Mouse (Mus musculus): ENCODE measurements at regions not wholly inside any gene's neighbourhood (a gene's known extent, or its start where the extent isn't known, plus 50 kb on each side); places are given as distances from the start of the nearest gene placed in this dataset.

GRCm38 (mm10) chr15:24992665-24993324, 420.8 kb downstream of the Basp1 start:
- in situ Hi-C loops (cut with MboI; ENCODE audit: low sequenced_read_pairs): no loop called here

GRCm38 (mm10) chr15:24990082-24990786, 423.3 kb downstream of the Basp1 start:
- in situ Hi-C loops (cut with MboI; ENCODE audit: low sequenced_read_pairs): no loop called here

- in situ Hi-C loops (cut with MboI; ENCODE audit: low sequenced_read_pairs): no loop called here
Observed at GRCm38 (mm10) chr15:24980841-24981240, 432.7 kb downstream of the Basp1 start.

- in situ Hi-C loops (cut with MboI; ENCODE audit: low sequenced_read_pairs): no loop called here
Observed at GRCm38 (mm10) chr15:24972020-24972419, 441.5 kb downstream of the Basp1 start.

- in situ Hi-C loops (cut with MboI; ENCODE audit: low sequenced_read_pairs): no loop called here
Observed at GRCm38 (mm10) chr15:24969391-24969812, 444.2 kb downstream of the Basp1 start.

- in situ Hi-C loops (cut with MboI; ENCODE audit: low sequenced_read_pairs): no loop called here
Observed at GRCm38 (mm10) chr15:24968636-24969317, 444.8 kb downstream of the Basp1 start.

GRCm38 (mm10) chr15:24929742-24930141, 483.8 kb downstream of the Basp1 start:
- in situ Hi-C loops (cut with MboI; ENCODE audit: low sequenced_read_pairs): no loop called here

- in situ Hi-C loops (cut with MboI; ENCODE audit: low sequenced_read_pairs): no loop called here
Observed at GRCm38 (mm10) chr15:24911866-24912265, 501.7 kb downstream of the Basp1 start.

- in situ Hi-C loops (cut with MboI; ENCODE audit: low sequenced_read_pairs): no loop called here
Observed at GRCm38 (mm10) chr15:24911466-24911865, 502.1 kb downstream of the Basp1 start.

GRCm38 (mm10) chr15:24906957-24907356, 506.6 kb downstream of the Basp1 start:
- in situ Hi-C loops (cut with MboI; ENCODE audit: low sequenced_read_pairs): no loop called here

- in situ Hi-C loops (cut with MboI; ENCODE audit: low sequenced_read_pairs): no loop called here
Observed at GRCm38 (mm10) chr15:24878846-24879245, 534.7 kb downstream of the Basp1 start.

GRCm38 (mm10) chr15:24877711-24878598, 535.6 kb downstream of the Basp1 start:
- in situ Hi-C loops (cut with MboI; ENCODE audit: low sequenced_read_pairs): no loop called here

GRCm38 (mm10) chr15:24876157-24876731, 537.3 kb downstream of the Basp1 start:
- in situ Hi-C loops (cut with MboI; ENCODE audit: low sequenced_read_pairs): no loop called here

- in situ Hi-C loops (cut with MboI; ENCODE audit: low sequenced_read_pairs): no loop called here
Observed at GRCm38 (mm10) chr15:24840271-24840670, 573.3 kb downstream of the Basp1 start.

- in situ Hi-C loops (cut with MboI; ENCODE audit: low sequenced_read_pairs): no loop called here
Observed at GRCm38 (mm10) chr15:24838390-24838789, 575.2 kb downstream of the Basp1 start.

GRCm38 (mm10) chr15:24827881-24828280, 585.7 kb downstream of the Basp1 start:
- in situ Hi-C loops (cut with MboI; ENCODE audit: low sequenced_read_pairs): no loop called here

GRCm38 (mm10) chr15:24827259-24827658, 586.3 kb downstream of the Basp1 start:
- in situ Hi-C loops (cut with MboI; ENCODE audit: low sequenced_read_pairs): no loop called here

GRCm38 (mm10) chr15:24796836-24797235, 616.7 kb downstream of the Basp1 start:
- in situ Hi-C loops (cut with MboI; ENCODE audit: low sequenced_read_pairs): no loop called here

- in situ Hi-C loops (cut with MboI; ENCODE audit: low sequenced_read_pairs): no loop called here
Observed at GRCm38 (mm10) chr15:24793381-24793780, 620.2 kb downstream of the Basp1 start.

GRCm38 (mm10) chr15:24786336-24786735, 627.2 kb downstream of the Basp1 start:
- in situ Hi-C loops (cut with MboI; ENCODE audit: low sequenced_read_pairs): no loop called here

- in situ Hi-C loops (cut with MboI; ENCODE audit: low sequenced_read_pairs): no loop called here
Observed at GRCm38 (mm10) chr15:24778234-24778633, 635.3 kb downstream of the Basp1 start.
